ENCODE assay signal across 8 mouse cellular contexts in genomic region chr3:131491361-131491925, GRCm38 (mm10). TPM values are rescaled to one million over a fixed set of nuclear protein-coding genes. Genes with fewer than 3 reads are reported as not detected.
A peak's percentile ranks its signal among the peaks of the same experiment; 100 is the strongest.
DNase-seq lines count a peak whose midpoint lies in the region; ATAC-seq lines count a peak whose summit lies in the region.

Sgms2 (minus strand) TSS chr3:131491411.

- 87% methylated on average over 2 of the region's 2 CpGs for WGBS in kidney, embryonic 16.5 days
- WGBS in embryonic facial prominence, embryonic 13.5 days: 76% methylated on average over 2 of the region's 2 CpGs
- WGBS in intestine, embryonic 16.5 days: 93% methylated on average over 2 of the region's 2 CpGs
- 81% methylated on average over 2 of the region's 2 CpGs for WGBS in neural tube, embryonic 12.5 days

- H3K4me3 ChIP-seq in kidney, embryonic 16.5 days (ENCODE audit: low read length): peak within 1 kb of the TSS; percentile 75
- H3K4me3 ChIP-seq in embryonic facial prominence, embryonic 13.5 days: peak within 1 kb of the TSS; percentile 65
- H3K4me3 ChIP-seq in intestine, embryonic 16.5 days (ENCODE audit: low read length): peak within 1 kb of the TSS; percentile 77
- H3K4me3 ChIP-seq in neural tube, embryonic 12.5 days: peak within 1 kb of the TSS; percentile 65

- no peaks in the 10 kb centered on the region for H3K36me3 ChIP-seq in kidney, embryonic 16.5 days (ENCODE audit: insufficient read depth, low read length)
- H3K36me3 ChIP-seq in embryonic facial prominence, embryonic 13.5 days: no peaks in the 10 kb centered on the region
- H3K36me3 ChIP-seq in intestine, embryonic 16.5 days (ENCODE audit: control insufficient read depth, insufficient read depth, low read length): no peaks in the 10 kb centered on the region
- H3K36me3 ChIP-seq in neural tube, embryonic 12.5 days: no peaks in the 10 kb centered on the region

- no peak for ATAC-seq in kidney, embryonic 16.5 days (ENCODE audit: low FRiP score, low TSS enrichment)
- no peak for ATAC-seq in embryonic facial prominence, embryonic 13.5 days (ENCODE audit: insufficient number of reproducible peaks, insufficient read depth, low FRiP score, low TSS enrichment, low read depth)
- ATAC-seq in intestine, embryonic 16.5 days: no peak
- no peak for ATAC-seq in neural tube, embryonic 12.5 days (ENCODE audit: low FRiP score, low read depth)

- no peak for DNase-seq in kidney, postnatal 10 days
- no peak for DNase-seq in cerebellum, postnatal 14 days
- DNase-seq in ovary, postnatal 10 days (ENCODE audit: low spot score): no peak
- DNase-seq in right cerebral cortex, adult 18-20 months: no peak

- H3K9ac ChIP-seq in kidney, embryonic 16.5 days (replicated peaks; ENCODE audit: low read length): peak within 1 kb of the TSS; percentile 86
- H3K9ac ChIP-seq in embryonic facial prominence, embryonic 13.5 days: peak within 1 kb of the TSS; percentile 77
- H3K9ac ChIP-seq in intestine, embryonic 16.5 days (ENCODE audit: low read depth, low read length): peak within 1 kb of the TSS; percentile 86
- peak within 1 kb of the TSS; percentile 64 for H3K9ac ChIP-seq in neural tube, embryonic 12.5 days

- H3K9me3 ChIP-seq in kidney, embryonic 16.5 days (ENCODE audit: low read length): no peaks in the 10 kb centered on the region
- no peaks in the 10 kb centered on the region for H3K9me3 ChIP-seq in embryonic facial prominence, embryonic 13.5 days
- no peaks in the 10 kb centered on the region for H3K9me3 ChIP-seq in intestine, embryonic 16.5 days (ENCODE audit: control insufficient read depth, low read length)
- no peaks in the 10 kb centered on the region for H3K9me3 ChIP-seq in neural tube, embryonic 12.5 days

- 0 out of 2 replicates have a peak, but pooled peaks cover 4% of the 10 kb centered on the region for H3K27me3 ChIP-seq in kidney, embryonic 16.5 days (ENCODE audit: insufficient read depth, low read length)
- H3K27me3 ChIP-seq in embryonic facial prominence, embryonic 13.5 days: peaks cover 56% of the 10 kb centered on the region
- 0 out of 2 replicates have a peak, but pooled peaks cover 3% of the 10 kb centered on the region for H3K27me3 ChIP-seq in intestine, embryonic 16.5 days (replicated peaks; ENCODE audit: control insufficient read depth, insufficient read depth, low read length)
- H3K27me3 ChIP-seq in neural tube, embryonic 12.5 days (replicated peaks): peaks cover 81% of the 10 kb centered on the region

- peak within 1 kb of the TSS; percentile 68 for H3K4me2 ChIP-seq in kidney, embryonic 16.5 days (replicated peaks; ENCODE audit: low read depth, low read length)
- peak within 1 kb of the TSS; percentile 94 for H3K4me2 ChIP-seq in embryonic facial prominence, embryonic 13.5 days
- H3K4me2 ChIP-seq in intestine, embryonic 16.5 days (ENCODE audit: low read depth, low read length): peak within 1 kb of the TSS; percentile 93
- peak within 1 kb of the TSS; percentile 99 for H3K4me2 ChIP-seq in neural tube, embryonic 12.5 days (replicated peaks)

- H3K4me1 ChIP-seq in kidney, embryonic 16.5 days (ENCODE audit: insufficient read depth, low read length): peaks cover 17% of the 10 kb centered on the region; the same call in 1 of the 2 replicates
- peaks cover 9% of the 10 kb centered on the region for H3K4me1 ChIP-seq in embryonic facial prominence, embryonic 13.5 days
- peaks cover 7% of the 10 kb centered on the region; the same call in 1 of the 2 replicates for H3K4me1 ChIP-seq in intestine, embryonic 16.5 days (ENCODE audit: control insufficient read depth, insufficient read depth, low read length)
- H3K4me1 ChIP-seq in neural tube, embryonic 12.5 days: peaks cover 14% of the 10 kb centered on the region

- H3K27ac ChIP-seq in kidney, embryonic 16.5 days (ENCODE audit: low read length): peak within 1 kb of the TSS; percentile 92
- H3K27ac ChIP-seq in embryonic facial prominence, embryonic 13.5 days: peak within 1 kb of the TSS; percentile 30
- peak within 1 kb of the TSS; percentile 96 for H3K27ac ChIP-seq in intestine, embryonic 16.5 days (ENCODE audit: low read length)
- no peak within 1 kb of the TSS for H3K27ac ChIP-seq in neural tube, embryonic 12.5 days

RNA-seq across cellular contexts. Expression of gene Sgms2, which starts in this region (rescaled TPM):
- polyA plus RNA-seq in kidney, embryonic 16.5 days (2015; fragmentation: Nextera tagmentation; extraction: Ambion mirVana): 11.1 and 13.2 TPM in 2 replicates
- polyA plus RNA-seq in embryonic facial prominence, embryonic 13.5 days (2015; fragmentation: Nextera tagmentation; extraction: Ambion mirVana): 7.9 and 14.8 TPM in 2 replicates
- 18.4 and 19.9 TPM in 2 replicates for polyA plus RNA-seq in intestine, embryonic 16.5 days (2015; fragmentation: Nextera tagmentation; extraction: Ambion mirVana)
- 1.3 and 1.7 TPM in 2 replicates for polyA plus RNA-seq in neural tube, embryonic 12.5 days (2016; fragmentation: Nextera tagmentation; extraction: Ambion mirVana)
